Comparison of ENCODE assay signal across 18 mouse cellular contexts in genomic region chr13:75114838-75115237, GRCm38 (mm10). TPM values are rescaled to one million over a fixed set of nuclear protein-coding genes. Genes with fewer than 3 reads are reported as not detected.
"Had no signal": no experiment of that assay in that cellular context is flagged by ENCODE, and none has a peak within 500 bp of the region (broad histone marks: within the 10 kb centered on the region; RNA-seq: fewer than 3 reads in every experiment).

No protein-coding gene starts in this region.

- H3K4me3 ChIP-seq: midbrain, embryonic 10.5 days; midbrain, embryonic 12.5 days; myocyte; neural tube, embryonic 13.5 days; neural tube, embryonic 15.5 days; stomach, embryonic 15.5 days had no signal

- DNase-seq: lung, adult 18-20 months; lung, embryonic 14.5 days; lung, postnatal 10 days; lung, postnatal 4 days; midbrain, embryonic 14.5 days; thymus, adult 18-20 months; thymus, postnatal 14 days; thymus, postnatal 36 days had no signal

- ATAC-seq: midbrain, embryonic 16.5 days had no signal

- H3K27ac ChIP-seq: midbrain, embryonic 10.5 days; midbrain, embryonic 12.5 days; neural tube, embryonic 13.5 days; neural tube, embryonic 15.5 days; stomach, embryonic 15.5 days; stomach, postnatal 0 days had no signal

RNA-seq across cellular contexts. Expression of gene Pcsk1, which starts 25.2 kb away (rescaled TPM):
- total RNA-seq: megakaryocyte, adult 5-6 weeks; megakaryocyte-erythroid progenitor cell, adult 5-6 weeks had no signal
